Mouse (Mus musculus) embryo, embryonic 10 days (tissue): ENCODE measurements around the gene Phactr3.

ENCODE experiments used
- DNase-seq: peaks from one replicate; pipeline ENCODE4 v3.0.0-alpha.2; 2015; ENCODE audit warnings: low spot score

Gene Phactr3

GRCm38 (mm10) chr2:178257117-178257825 is 138.5 kb downstream of the Phactr3 start:
- peak; percentile 80 for DNase-seq

GRCm38 (mm10) chr2:178257986-178258555 is 139.3 kb downstream of the Phactr3 start:
- DNase-seq: peak; percentile 58

GRCm38 (mm10) chr2:178263055-178263454 is 144.3 kb downstream of the Phactr3 start:
- DNase-seq: no peak

- peak; percentile 89 for DNase-seq
Observed at GRCm38 (mm10) chr2:178264389-178264788, 145.6 kb downstream of the Phactr3 start.

GRCm38 (mm10) chr2:178265454-178265853 is 146.7 kb downstream of the Phactr3 start:
- DNase-seq: peak; percentile 54

GRCm38 (mm10) chr2:178270794-178271193 is 152.0 kb downstream of the Phactr3 start:
- no peak for DNase-seq

- DNase-seq: no peak
Observed at GRCm38 (mm10) chr2:178272350-178272749, 153.6 kb downstream of the Phactr3 start.

- no peak for DNase-seq
Observed at GRCm38 (mm10) chr2:178274126-178274525, 155.4 kb downstream of the Phactr3 start.

- DNase-seq: peak; percentile 85
Observed at GRCm38 (mm10) chr2:178277206-178277605, 158.4 kb downstream of the Phactr3 start.

GRCm38 (mm10) chr2:178281183-178281582 is 162.4 kb downstream of the Phactr3 start:
- peak; percentile 13 for DNase-seq

GRCm38 (mm10) chr2:178287285-178287684 is 168.5 kb downstream of the Phactr3 start:
- DNase-seq: peak; percentile 50

- no peak for DNase-seq
Observed at GRCm38 (mm10) chr2:178288666-178289065, 169.9 kb downstream of the Phactr3 start.

GRCm38 (mm10) chr2:178303453-178304187 is 184.8 kb downstream of the Phactr3 start:
- DNase-seq: peak; percentile 50

- DNase-seq: no peak
Observed at GRCm38 (mm10) chr2:178304188-178304529, 185.4 kb downstream of the Phactr3 start.

GRCm38 (mm10) chr2:178304669-178305068 is 185.9 kb downstream of the Phactr3 start:
- DNase-seq: no peak

- DNase-seq: no peak
Observed at GRCm38 (mm10) chr2:178313539-178313938, 194.8 kb downstream of the Phactr3 start.

- DNase-seq: no peak
Observed at GRCm38 (mm10) chr2:178316281-178316680, 197.5 kb downstream of the Phactr3 start.

GRCm38 (mm10) chr2:178319766-178320165 is 201.0 kb downstream of the Phactr3 start:
- DNase-seq: no peak

GRCm38 (mm10) chr2:178321271-178321670 is 202.5 kb downstream of the Phactr3 start:
- DNase-seq: no peak

GRCm38 (mm10) chr2:178324410-178324809 is 205.6 kb downstream of the Phactr3 start:
- DNase-seq: no peak

- no peak for DNase-seq
Observed at GRCm38 (mm10) chr2:178324818-178325217, 206.0 kb downstream of the Phactr3 start.

- no peak for DNase-seq
Observed at GRCm38 (mm10) chr2:178326067-178326466, 207.3 kb downstream of the Phactr3 start.
